Mouse (Mus musculus) testis, postnatal 10 days (tissue): ENCODE data around the gene Nrxn3.

Experiments used
- DNase-seq: peaks from one replicate; pipeline ENCODE4 v3.0.0; 2021; ENCODE audit warnings: low spot score

Nrxn3 gene

GRCm38 (mm10) chr12:89179970-89180666, 457.4 kb downstream of the Nrxn3 start:
- DNase-seq = no peak

DNA sequence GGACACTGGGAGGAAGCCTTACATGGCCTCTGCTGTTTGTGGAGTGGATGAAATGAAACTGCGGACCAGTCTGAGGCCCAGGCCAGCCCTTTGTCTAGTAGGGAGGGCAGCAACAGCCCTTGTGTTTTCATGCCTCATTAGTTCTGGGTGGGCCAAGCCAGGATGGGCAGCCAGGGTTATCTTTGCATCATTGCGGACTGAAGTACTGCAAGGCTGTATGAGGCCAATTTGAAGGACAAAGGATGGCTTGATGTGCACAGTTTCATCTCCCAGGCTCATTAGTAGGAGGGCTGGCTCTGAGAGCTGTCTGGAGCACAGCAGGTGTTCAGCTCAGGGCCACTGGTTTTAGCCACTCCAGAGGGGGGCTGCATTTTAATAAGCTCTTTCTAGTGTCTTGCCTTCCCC, 458.5 kb downstream of the Nrxn3 start:
- DNase-seq = no peak

DNA sequence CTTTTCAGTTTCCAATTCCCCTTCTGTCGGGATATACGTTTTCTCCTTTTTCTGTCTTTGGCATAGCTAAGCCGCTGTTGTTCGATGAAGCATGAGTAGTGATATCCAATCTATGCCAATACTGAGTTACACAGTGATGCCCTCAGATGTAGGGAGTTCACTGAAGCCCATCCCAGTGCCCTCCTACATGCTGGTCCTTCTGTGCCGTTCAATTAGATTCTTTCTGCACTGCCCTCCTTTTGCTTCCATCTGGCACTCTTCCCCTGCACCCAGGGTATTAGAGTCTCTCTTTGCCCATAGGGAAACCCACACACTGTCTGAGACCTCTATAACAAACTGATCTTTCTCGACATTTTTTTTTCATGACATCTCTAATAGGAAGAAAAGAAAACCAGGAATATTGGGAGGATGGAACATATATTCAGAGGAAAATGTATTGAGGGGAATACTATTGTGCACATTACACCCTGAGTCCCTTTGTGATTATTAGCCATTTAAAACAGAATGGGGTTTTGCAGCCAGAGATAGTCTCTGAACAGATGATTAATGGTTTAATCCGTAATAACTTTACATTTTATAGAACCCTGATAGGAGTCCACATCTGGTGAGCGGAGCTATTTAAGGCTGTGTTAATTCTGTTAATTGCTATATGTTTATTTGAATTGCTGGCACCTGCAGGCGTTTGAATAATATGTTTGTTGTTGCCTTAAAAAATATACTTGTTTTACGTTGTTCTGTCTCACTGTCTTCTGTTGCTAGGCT, 476.3 kb downstream of the Nrxn3 start:
- no peak for DNase-seq

- no peak for DNase-seq
These were observed 488.9 kb downstream of the Nrxn3 start for GRCm38 (mm10) chr12:89211608-89212007.

DNA sequence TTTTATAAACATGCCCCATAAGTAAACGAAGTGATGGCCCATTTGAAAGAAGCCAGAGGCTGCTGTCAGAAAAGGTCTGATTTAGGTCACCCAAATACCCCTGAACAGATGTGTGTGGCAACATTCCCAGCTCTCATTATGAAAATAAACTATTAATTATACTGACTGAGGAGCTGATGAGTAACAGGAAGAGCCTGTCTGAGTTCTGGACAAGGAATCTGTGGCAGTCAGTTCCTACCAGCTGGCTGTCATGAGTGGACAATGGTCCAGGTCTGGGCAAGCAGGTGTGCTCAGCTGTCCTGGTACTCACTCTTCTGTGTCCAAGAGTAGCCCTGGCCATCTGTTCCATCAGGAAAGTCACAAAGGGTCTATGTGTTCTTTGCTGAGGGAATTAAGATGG, 517.1 kb downstream of the Nrxn3 start:
- DNase-seq = no peak

DNA sequence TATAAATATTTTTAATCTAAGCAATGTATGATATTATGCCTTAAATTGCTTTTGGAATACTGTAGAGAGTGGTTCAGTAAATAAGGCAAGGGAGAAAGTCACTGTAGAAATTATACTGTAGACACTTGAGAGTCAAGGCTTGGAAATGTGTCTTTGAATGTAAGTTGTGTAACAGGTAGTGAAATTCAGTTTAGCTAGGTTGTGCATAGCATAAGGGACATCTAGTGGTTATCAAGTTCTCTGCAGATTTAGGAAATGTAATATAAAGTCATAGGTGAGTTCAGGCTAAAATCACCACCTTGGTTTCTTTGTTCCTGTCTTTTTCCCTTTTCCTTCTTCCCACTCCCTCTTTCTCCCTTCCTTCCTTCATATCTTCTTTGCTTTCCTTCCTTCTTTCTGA, 518.9 kb downstream of the Nrxn3 start:
- no peak for DNase-seq

DNA sequence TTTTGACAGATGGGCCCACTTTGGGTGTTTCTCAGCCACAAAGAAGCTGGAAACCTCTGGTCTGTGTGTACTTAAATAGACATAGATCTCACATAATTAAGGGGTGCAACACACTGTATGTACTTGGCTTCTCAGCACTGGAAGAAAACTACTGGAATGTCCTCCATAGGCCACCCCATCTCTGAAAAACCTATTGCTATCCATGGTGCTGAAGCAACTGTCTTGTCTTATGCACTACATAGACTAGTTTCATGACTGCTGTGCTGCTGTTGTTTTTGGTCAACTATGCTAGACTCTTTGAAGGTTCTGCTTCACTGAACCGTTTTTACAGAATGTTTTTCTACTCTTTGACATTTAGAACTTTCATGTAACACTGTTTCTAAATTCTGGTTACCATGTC, 519.8 kb downstream of the Nrxn3 start:
- DNase-seq = no peak

DNA sequence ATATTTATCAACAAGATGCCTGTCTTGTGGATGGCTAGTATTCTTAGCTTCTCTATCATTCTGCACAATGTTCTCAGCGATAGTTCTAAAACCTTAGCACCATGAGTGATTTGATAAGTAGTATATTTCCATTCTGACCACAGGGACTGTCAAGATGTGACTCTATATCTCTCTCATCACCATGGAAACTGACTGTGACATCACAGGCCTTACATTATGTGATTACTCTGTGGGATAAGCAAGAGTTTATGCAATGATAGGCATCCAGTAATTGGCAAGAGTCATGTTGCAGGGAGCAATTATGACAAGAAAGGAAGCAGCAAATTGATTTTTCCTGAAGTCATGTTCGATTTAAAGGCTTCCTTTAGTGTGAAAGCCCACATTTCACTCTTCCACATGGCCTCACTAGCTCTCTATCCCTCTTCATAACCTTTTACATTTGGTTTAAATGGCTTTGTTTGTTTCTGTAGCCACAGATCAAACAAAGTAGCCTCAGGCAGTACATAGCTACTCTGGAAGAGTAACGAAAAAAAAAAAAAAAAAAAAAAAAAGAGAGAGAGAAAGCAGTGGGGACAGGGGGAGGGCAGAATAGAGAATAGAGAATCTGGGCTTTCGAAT, 532.7 kb downstream of the Nrxn3 start:
- no peak for DNase-seq

DNA sequence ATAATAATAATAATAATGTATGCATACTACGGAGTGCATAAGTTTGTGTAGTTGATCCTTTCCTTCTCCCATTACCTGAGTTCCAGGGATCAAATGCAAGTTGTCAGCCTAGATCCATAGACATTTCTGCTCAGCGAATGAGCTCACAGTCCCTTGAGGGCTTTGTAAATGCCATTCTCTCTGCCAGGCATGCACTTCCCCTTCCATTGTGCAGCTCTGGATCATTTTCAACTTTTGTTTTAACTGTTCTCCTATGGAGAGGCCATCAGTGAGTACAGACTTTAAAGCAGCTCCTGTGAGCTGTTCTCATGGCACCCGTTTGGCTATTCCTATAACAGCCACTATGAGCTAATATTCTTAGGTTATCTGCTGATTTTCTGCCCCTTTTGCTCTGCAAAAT, 536.2 kb downstream of the Nrxn3 start:
- DNase-seq = no peak

DNA sequence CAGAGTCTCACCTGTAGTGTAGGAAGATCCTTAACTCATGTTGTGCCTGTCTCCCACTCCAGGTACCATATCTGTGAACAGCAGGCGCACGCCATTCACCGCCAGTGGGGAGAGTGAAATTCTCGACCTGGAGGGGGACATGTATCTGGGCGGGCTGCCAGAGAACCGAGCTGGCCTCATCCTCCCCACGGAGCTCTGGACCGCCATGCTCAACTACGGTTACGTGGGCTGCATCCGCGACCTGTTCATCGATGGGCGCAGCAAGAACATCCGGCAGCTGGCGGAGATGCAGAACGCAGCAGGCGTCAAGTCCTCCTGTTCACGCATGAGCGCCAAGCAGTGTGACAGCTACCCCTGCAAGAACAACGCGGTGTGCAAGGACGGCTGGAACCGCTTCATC, 537.4 kb downstream of the Nrxn3 start:
- DNase-seq = peak; percentile 46

DNA sequence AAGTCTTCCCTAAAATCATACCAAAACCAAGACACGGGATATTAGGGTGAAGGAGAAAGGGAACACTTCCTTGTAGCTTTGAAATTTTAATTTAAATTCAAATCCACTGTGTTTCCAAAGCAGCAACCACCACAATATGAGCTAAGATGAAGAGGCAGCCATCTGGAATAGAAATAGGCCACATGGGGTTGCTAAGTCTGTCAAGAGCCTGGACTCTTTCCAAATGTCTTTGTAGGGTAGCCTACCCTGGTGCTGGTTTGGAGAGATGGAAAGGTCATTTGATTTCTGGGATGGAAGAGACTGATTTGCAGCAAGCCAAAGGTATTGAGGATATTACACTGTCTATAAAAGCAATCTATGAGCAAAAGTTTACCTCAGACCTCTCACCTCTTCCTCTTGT, 539.6 kb downstream of the Nrxn3 start:
- no peak for DNase-seq

- DNase-seq = no peak
These were observed 560.0 kb downstream of the Nrxn3 start for GRCm38 (mm10) chr12:89282362-89283343.

DNA sequence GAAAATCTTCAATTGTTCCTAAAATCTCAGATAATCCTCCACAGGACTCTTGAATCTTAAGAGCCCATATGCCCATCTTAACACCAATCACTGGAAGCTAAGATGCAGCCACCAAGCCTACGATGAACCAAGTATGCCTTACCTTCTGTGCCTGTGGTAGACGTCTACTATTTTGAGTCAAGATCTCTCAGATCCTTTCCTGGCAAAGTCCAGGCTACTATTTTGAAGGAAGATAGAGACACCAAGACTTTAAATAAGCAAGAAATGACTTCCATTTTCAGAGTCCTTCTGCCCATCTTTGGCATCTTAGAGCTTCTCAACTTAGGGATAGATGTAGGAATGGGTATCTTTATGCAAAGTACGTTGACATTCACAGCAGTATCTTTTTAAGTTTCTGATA, 561.7 kb downstream of the Nrxn3 start:
- DNase-seq = no peak

DNA sequence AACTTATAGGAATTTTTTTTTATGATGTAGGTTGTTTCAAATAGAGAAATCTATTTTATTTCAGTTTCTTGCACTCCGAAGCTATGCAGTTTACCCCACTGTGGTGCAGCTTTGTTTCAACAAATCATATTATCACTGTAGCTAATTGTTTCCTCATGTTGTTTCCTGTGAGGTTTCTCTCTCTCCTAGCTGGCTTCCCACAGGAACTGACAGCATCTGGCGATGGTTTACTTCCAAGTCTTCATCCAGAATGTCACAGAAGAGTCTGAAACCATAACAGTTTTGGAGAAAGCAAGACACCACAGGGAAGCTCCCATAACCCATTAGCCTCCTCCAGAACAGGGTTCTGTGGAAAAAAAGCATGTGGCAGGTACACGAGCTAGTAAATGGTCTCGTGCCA, 564.4 kb downstream of the Nrxn3 start:
- no peak for DNase-seq

DNA sequence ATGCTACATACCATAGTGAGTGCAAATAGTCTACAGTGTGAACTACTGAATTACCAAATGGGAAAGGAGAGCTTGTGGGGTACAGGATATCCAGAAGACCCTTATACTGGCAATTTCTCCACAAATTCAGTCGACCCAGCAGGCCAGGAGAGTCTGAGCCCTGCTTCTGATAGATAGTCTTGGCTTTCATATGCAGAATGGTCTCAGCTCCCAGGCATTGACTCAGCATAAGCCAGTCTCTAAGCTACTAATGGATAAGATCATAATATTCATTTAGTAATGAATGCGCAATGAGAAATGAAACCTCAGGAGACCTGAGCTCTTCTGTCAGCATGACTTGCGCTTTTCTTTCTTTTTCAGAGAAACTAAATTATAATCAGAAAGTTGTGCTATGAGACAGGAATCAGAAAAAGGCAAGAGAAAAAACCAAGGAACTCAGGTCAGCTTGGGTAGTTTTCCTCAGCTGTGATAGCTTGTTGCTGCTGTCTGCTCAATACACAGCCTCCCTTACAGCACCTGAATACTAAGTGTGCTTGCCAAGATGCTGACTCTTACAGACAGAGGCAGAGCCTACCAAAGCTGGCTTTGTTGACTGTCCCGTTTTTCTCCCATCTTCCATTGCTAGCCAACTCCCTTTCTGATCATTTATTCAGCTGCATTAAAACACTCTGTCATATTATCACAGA, 567.1 kb downstream of the Nrxn3 start:
- DNase-seq = no peak

DNA sequence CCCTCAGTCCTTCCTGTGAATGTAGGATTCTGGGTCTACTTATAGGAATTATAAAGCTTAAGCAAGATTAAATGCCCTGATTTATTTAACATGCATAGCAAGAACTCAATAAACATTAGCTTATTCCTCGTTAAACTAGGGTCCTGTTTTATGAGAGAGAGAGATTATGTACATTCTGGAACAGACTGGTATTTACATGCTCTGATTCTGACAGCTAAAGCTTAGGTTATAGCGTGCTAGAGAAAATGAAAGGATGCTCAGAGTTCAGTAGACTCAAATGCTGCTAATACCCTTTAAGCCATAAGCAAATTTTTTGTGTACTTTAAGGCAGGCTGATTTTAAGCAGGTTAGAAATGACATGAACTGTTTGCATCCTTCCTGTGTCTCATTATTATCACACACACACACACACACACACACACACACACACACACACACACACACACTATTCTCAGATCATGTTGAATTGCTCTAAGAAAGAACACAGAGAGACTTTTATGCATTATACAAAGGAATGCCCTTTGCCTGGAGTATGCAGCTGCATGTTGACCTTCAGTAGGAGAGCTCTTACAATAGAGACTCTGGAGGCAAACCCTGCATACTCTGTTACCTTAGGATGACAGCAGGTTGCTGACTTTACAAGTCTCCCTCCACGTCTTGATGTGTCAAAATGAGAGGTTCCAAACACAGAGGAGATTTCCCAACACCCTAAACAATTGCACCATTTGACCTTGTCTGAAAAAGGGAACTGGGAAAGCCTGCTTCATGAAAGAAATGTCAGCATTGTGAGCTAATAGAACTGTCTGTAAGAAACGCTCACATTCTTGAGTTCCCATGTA, 568.3 kb downstream of the Nrxn3 start:
- DNase-seq = no peak

DNA sequence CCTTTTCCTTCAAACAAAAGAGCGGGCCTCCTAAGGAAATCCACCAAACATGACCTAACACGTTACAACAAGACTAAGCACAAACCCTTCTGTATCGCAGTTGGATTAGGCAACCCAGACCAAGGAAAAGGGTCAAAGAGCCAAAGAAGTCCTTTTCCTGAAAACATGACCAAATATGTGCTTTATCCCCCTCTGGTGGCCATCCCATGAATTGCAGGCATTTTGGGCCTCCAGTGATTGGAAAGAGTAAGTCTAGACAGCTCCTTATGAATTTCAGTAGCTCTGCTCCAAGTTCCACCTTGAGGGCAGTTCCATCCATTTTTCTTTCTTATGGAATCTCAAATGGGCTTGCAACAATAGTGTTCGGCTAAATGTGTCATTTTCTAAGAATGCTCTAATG, 579.3 kb downstream of the Nrxn3 start:
- peak; percentile 83 for DNase-seq

GRCm38 (mm10) chr12:89310200-89310599, 587.5 kb downstream of the Nrxn3 start:
- no peak for DNase-seq

DNA sequence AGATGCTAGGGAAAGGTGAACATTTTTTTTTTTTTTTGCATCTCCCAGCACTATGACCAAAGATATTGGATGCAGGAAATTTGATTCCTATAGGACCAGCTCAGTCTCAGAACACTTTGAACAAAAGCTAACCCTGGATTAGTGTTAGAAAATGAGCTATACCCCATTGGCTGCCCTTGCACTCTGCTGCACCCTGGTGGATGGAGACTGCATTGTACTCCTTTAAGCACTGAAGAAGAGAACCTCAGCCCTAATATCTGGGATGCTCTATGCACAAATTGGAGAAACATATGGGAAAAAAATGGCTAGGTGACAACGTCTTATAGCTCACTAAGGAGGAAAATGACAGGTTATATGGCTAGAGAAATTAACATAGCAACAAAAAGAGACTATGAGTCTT, 589.9 kb downstream of the Nrxn3 start:
- peak; percentile 58 for DNase-seq

- no peak for DNase-seq
These were observed 603.3 kb downstream of the Nrxn3 start for GRCm38 (mm10) chr12:89325864-89326560.
